Mouse (Mus musculus) neural tube, postnatal 0 days (tissue): ENCODE measurements around the gene Snrpd2. TPM values are rescaled to one million over a fixed set of nuclear protein-coding genes. Genes with fewer than 3 reads are reported as not detected.

Source experiments
- microRNA counts: library from miRNA; unstranded; fragments of <30 nt; microRNA quantifications from one replicate; lab custom pipeline; 2015
- microRNA-seq: library from miRNA; unstranded; fragments of <30 nt; microRNA quantifications from one replicate; pipeline ENCODE4, GENCODE M21; 2016
- polyA plus RNA-seq: library from polyadenylated mRNA; unstranded; fragments of >200 nt; fragmentation: Nextera tagmentation; extraction: Ambion mirVana; gene quantifications from 2 replicates; pipeline ENCODE4 v1.2.1, GENCODE M21; 2015

Snrpd2 gene
- 115 and 116 TPM in 2 replicates for polyA plus RNA-seq

DNA sequence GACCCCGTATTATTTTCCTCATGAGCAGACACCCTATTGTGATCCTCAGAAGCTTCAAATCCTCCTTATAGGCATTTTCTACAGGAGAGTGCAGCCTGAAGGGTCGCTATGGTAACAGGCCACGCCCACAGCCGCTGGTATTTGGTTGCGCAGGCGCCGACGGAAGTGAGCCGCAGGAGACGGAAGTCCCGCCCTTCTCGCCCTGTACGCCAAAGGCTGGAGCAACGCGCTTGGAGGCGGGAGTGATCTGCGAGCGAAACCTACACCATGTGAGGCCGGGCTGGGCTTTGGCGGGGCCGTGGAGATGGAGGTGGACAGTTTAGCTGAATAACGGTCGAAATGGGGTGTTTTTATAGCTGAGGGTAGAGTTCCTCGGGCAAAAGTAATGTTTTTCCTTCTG lies at the start of gene Snrpd2:
Snrpd2 (plus strand) TSS at position 97 of the 400 bp plus-strand sequence.

GRCm38 (mm10) chr7:19118028-19118771 lies 31.3 kb upstream of the Snrpd2 start, which contains the start of gene Gm4969:
Gene Gm4969, minus strand, starts transcription at chr7:19118368.

GRCm38 (mm10) chr7:19119631-19120429 lies 29.7 kb upstream of the Snrpd2 start, which contains the start of gene Fbxo46:
Gene Fbxo46, plus strand, starts transcription at chr7:19119859.

DNA sequence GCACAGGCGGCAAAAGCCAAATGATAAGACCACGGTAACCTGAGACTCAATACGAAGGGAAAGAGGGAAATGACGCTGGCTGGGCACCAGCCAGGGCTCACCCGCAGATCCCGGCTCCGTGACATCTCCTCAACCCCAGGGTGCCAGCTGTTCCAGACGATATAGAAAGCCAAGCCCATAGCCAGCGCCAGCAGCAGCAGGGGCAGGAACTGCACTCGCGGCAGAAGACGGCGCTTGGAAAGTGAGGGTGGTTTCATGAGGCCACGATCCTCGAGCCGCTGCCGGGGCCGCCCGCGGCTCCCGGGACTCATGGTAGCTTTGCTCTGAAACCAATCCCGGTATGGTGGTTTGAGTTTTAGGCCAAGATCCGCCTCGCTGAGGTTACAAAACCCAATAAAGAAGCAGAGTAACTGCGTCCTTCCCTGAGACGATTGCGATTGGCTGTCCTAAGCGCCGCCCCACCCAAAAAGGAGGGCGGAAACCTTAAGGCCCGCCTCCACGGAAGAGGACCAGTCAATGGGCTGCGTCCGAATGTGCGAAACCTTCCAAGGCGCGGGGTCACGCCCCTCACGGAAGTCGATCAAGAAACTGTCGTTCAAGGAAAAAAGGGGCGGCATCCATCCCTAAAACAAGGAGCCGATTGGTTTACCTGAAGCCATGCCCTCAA lies 514 bp upstream of the Snrpd2 start, which contains the start of gene Qpctl:
Qpctl (minus strand) TSS at position 417 of the 667 bp plus-strand sequence.

GRCm38 (mm10) chr7:19165656-19166423 lies 16.3 kb downstream of the Snrpd2 start, which contains the start of gene Gipr:
Gene Gipr, minus strand, starts transcription at chr7:19166127.

GRCm38 (mm10) chr7:19175708-19176515 lies 26.4 kb downstream of the Snrpd2 start, which contains the start of gene Eml2:
Gene Eml2, plus strand, starts transcription at chr7:19176421.

MicroRNA genes within 50 kb of the gene (microRNA counts, 519-probe panel; counts per million panel counts)
- 40.5 counts per million for microRNA mmu-miR-330 (lab: Ali Mortazavi, UCI)

Small RNAs within 50 kb of the gene (microRNA-seq; reads per million reads assigned to microRNA genes)
- 689 reads per million, percentile 71 among the genes with 10 or more reads in this experiment for gene Mir330

Other genes starting within 250 kb of the Snrpd2 start
- gene Ccdc61, start 239.3 kb upstream of the Snrpd2 start, polyA plus RNA-seq, result 43.1 and 48.7 TPM in 2 replicates
- gene Nova2, start 223.8 kb upstream of the Snrpd2 start, polyA plus RNA-seq, result 9.7 and 10.6 TPM in 2 replicates
- gene Nanos2, start 162.3 kb upstream of the Snrpd2 start, polyA plus RNA-seq, result 0.90 and 1.1 TPM in 2 replicates
- gene Mypop, start 158.5 kb upstream of the Snrpd2 start, polyA plus RNA-seq, result 12.1 and 12.5 TPM in 2 replicates
- 29.7 and 30.6 TPM in 2 replicates for gene Irf2bp1, start 145.7 kb upstream of the Snrpd2 start, polyA plus RNA-seq
- gene Foxa3, start 126.2 kb upstream of the Snrpd2 start, polyA plus RNA-seq, result not detected in 2 replicates
- gene Sympk, start 125.3 kb upstream of the Snrpd2 start, polyA plus RNA-seq, result 18.4 and 21.6 TPM in 2 replicates
- 0.35 and 0.36 TPM in 2 replicates for gene Rsph6a, start 95.0 kb upstream of the Snrpd2 start, polyA plus RNA-seq
- 48.3 and 65.5 TPM in 2 replicates for gene Dmwd, start 73.5 kb upstream of the Snrpd2 start, polyA plus RNA-seq
- gene Dmpk, start 65.9 kb upstream of the Snrpd2 start, polyA plus RNA-seq, result 7.8 TPM in 2 replicates
- 1.9 and 2.0 TPM in 2 replicates for gene Six5, start 55.1 kb upstream of the Snrpd2 start, polyA plus RNA-seq
- 6.2 and 6.3 TPM in 2 replicates for gene Gm4969, start 31.4 kb upstream of the Snrpd2 start, polyA plus RNA-seq
- 10.3 and 11.0 TPM in 2 replicates for gene Fbxo46, start 29.9 kb upstream of the Snrpd2 start, polyA plus RNA-seq
- 25.2 and 26.6 TPM in 2 replicates for gene Qpctl, start 431 bp upstream of the Snrpd2 start, polyA plus RNA-seq
- 0.84 and 1.1 TPM in 2 replicates for gene Gipr, start 16.4 kb downstream of the Snrpd2 start, polyA plus RNA-seq
- gene Eml2, start 26.7 kb downstream of the Snrpd2 start, polyA plus RNA-seq, result 26.8 and 28.3 TPM in 2 replicates
- gene Gpr4, start 62.8 kb downstream of the Snrpd2 start, polyA plus RNA-seq, result 5.1 and 5.6 TPM in 2 replicates
- 33.3 and 38.2 TPM in 2 replicates for gene Opa3, start 78.6 kb downstream of the Snrpd2 start, polyA plus RNA-seq
- 31.8 and 36.1 TPM in 2 replicates for gene Vasp, start 122.1 kb downstream of the Snrpd2 start, polyA plus RNA-seq
- 1.1 and 2.7 TPM in 2 replicates for gene Ppm1n, start 130.3 kb downstream of the Snrpd2 start, polyA plus RNA-seq
- 119 and 126 TPM in 2 replicates for gene Rtn2, start 132.9 kb downstream of the Snrpd2 start, polyA plus RNA-seq
- 0.13 and 0.23 TPM in 2 replicates for gene Fosb, start 160.3 kb downstream of the Snrpd2 start, polyA plus RNA-seq
- gene Ercc1, start 195.1 kb downstream of the Snrpd2 start, polyA plus RNA-seq, result 72.6 and 76.5 TPM in 2 replicates
- gene Cd3eap, start 209.8 kb downstream of the Snrpd2 start, polyA plus RNA-seq, result 19.8 and 23.3 TPM in 2 replicates
- gene Ppp1r13l, start 210.0 kb downstream of the Snrpd2 start, polyA plus RNA-seq, result 1.0 and 1.2 TPM in 2 replicates
- gene Ercc2, start 232.3 kb downstream of the Snrpd2 start, polyA plus RNA-seq, result 13.1 and 15.2 TPM in 2 replicates